23 mouse cellular contexts compared by ENCODE assay signal in genomic region chr17:13721372-13721771, GRCm38 (mm10). TPM values are rescaled to one million over a fixed set of nuclear protein-coding genes. Genes with fewer than 3 reads are reported as not detected.
DNase-seq lines count a peak whose midpoint lies in the region; ATAC-seq and TF ChIP-seq lines count a peak whose summit lies in the region.
"Had no signal": no experiment of that assay in that cellular context is flagged by ENCODE, and none has a peak within 500 bp of the region (broad histone marks: within the 10 kb centered on the region; RNA-seq: fewer than 3 reads in every experiment).

No protein-coding gene starts in this region.

- no peak overlapping the region for H3K4me2 ChIP-seq in midbrain, embryonic 13.5 days (replicated peaks)
- H3K4me2 ChIP-seq: embryonic facial prominence, embryonic 13.5 days; forebrain, embryonic 12.5 days; hindbrain, embryonic 14.5 days had no signal

- no peaks in the 10 kb centered on the region for H3K9me3 ChIP-seq in midbrain, embryonic 13.5 days
- H3K9me3 ChIP-seq in midbrain, embryonic 10.5 days (replicated peaks) = no peaks in the 10 kb centered on the region
- H3K9me3 ChIP-seq: embryonic facial prominence, embryonic 13.5 days; forebrain, embryonic 12.5 days; heart, embryonic 10.5 days had no signal

- 8% methylated on average over 2 of the region's 2 CpGs for WGBS in liver, adult 2 months
- WGBS in midbrain, embryonic 13.5 days = 90% methylated on average over 2 of the region's 2 CpGs
- WGBS in midbrain, embryonic 10.5 days = 85% methylated on average over 2 of the region's 2 CpGs

- H3K4me3 ChIP-seq in liver, adult 2 months (ENCODE audit: insufficient read depth, low read depth, low read length) = no peak overlapping the region
- H3K4me3 ChIP-seq in midbrain, embryonic 13.5 days (replicated peaks) = no peak overlapping the region
- H3K4me3 ChIP-seq in midbrain, embryonic 10.5 days = no peak overlapping the region
- H3K4me3 ChIP-seq: embryonic facial prominence, embryonic 13.5 days; forebrain, embryonic 12.5 days; heart, embryonic 10.5 days had no signal

- no peaks in the 10 kb centered on the region for H3K27me3 ChIP-seq in liver, adult 2 months (ENCODE audit: control insufficient read depth, insufficient read depth, low read length)
- H3K27me3 ChIP-seq in midbrain, embryonic 13.5 days = no peaks in the 10 kb centered on the region
- no peaks in the 10 kb centered on the region for H3K27me3 ChIP-seq in midbrain, embryonic 10.5 days (ENCODE audit: low read depth, poor library complexity, severe bottlenecking)
- H3K27me3 ChIP-seq: forebrain, embryonic 12.5 days had no signal

- H3K27ac ChIP-seq in liver, adult 2 months (replicated peaks; ENCODE audit: insufficient read depth, low read depth, low read length) = no peak overlapping the region
- 0 out of 2 replicates have a peak overlapping the region, but pooled peaks have one; percentile 71 for H3K27ac ChIP-seq in midbrain, embryonic 13.5 days
- no peak overlapping the region for H3K27ac ChIP-seq in midbrain, embryonic 10.5 days (replicated peaks)
- H3K27ac ChIP-seq: embryonic facial prominence, embryonic 13.5 days; heart, embryonic 10.5 days; hindbrain, embryonic 14.5 days had no signal

- no peaks in the 10 kb centered on the region for H3K79me2 ChIP-seq in liver, adult 2 months (ENCODE audit: control insufficient read depth, insufficient read depth, low read length)

- H3K4me1 ChIP-seq in liver, adult 2 months (ENCODE audit: control insufficient read depth, insufficient read depth, low read length) = peaks cover 9% of the 10 kb centered on the region
- peaks cover 31% of the 10 kb centered on the region for H3K4me1 ChIP-seq in midbrain, embryonic 13.5 days (replicated peaks)
- peaks cover 18% of the 10 kb centered on the region; the same call in 1 of the 2 replicates for H3K4me1 ChIP-seq in midbrain, embryonic 10.5 days

- no peaks in the 10 kb centered on the region for H3K36me3 ChIP-seq in liver, adult 2 months (ENCODE audit: control insufficient read depth, insufficient read depth, low read length)
- H3K36me3 ChIP-seq in midbrain, embryonic 13.5 days = no peaks in the 10 kb centered on the region
- no peaks in the 10 kb centered on the region for H3K36me3 ChIP-seq in midbrain, embryonic 10.5 days
- H3K36me3 ChIP-seq: embryonic facial prominence, embryonic 13.5 days; forebrain, embryonic 12.5 days; G1E; heart, embryonic 10.5 days had no signal

- ATAC-seq in midbrain, embryonic 13.5 days = no peak
- ATAC-seq: CD4-positive, CD25-positive, alpha-beta regulatory T cell, adult 4 months; forebrain, embryonic 16.5 days had no signal

- no peak overlapping the region for H3K9ac ChIP-seq in liver, adult 2 months (ENCODE audit: low read depth, low read length)
- no peak overlapping the region for H3K9ac ChIP-seq in midbrain, embryonic 13.5 days (replicated peaks)
- H3K9ac ChIP-seq: embryonic facial prominence, embryonic 13.5 days; forebrain, embryonic 12.5 days; hindbrain, embryonic 14.5 days had no signal

- no peak for TF ChIP-seq CTCF in liver, adult 2 months (IDR thresholded peaks at IDR 0.05; ENCODE audit: low read depth, low read length)

- TF ChIP-seq POLR2A in liver, adult 2 months (IDR thresholded peaks at IDR 0.05; ENCODE audit: extremely low read depth, insufficient read depth, low read length) = no peak

- peak; percentile 83 to 85 for DNase-seq in adrenal gland, adult (ENCODE audit: inconsistent age in 2 of 2, low spot score in 1 of 2)
- DNase-seq in adrenal gland, postnatal 25 days = no peak
- DNase-seq in liver, adult 2 months (ENCODE audit: extremely low read depth, low read depth, low spot score) = peak; percentile 77
- DNase-seq in liver = no peak
- no peak for DNase-seq in midbrain, embryonic 10.5 days (ENCODE audit: low spot score)
- DNase-seq in adrenal gland, postnatal 14 days = peak; percentile 54
- no peak for DNase-seq in layer of hippocampus, adult 8-10 months (ENCODE audit: low spot score in 2 of 2)
- DNase-seq: B cell, adult 2 months; cerebellum, adult 11-12 months; cerebellum, adult 9-10 months; cerebellum, postnatal 25 days; gastrocnemius, postnatal 10 days; heart, adult 18-20 months; heart, postnatal 10 days; heart, postnatal 4 days had no signal

RNA-seq across cellular contexts. Expression of gene Afdn, which starts 39.0 kb away (rescaled TPM):
- total RNA-seq in adrenal gland, postnatal 25 days (2021) = 81.1 and 93.8 TPM in 2 replicates
- total RNA-seq in liver, adult 2 months (2014; rRNA removed) = 40.9 and 41.3 TPM in 2 replicates
- 13.4 and 15.9 TPM in 2 replicates for polyA plus RNA-seq in liver, adult 2 months (2012; rRNA removed)
- polyA plus RNA-seq in midbrain, embryonic 13.5 days (2015; fragmentation: Nextera tagmentation; extraction: Ambion mirVana) = 158 and 165 TPM in 2 replicates
- polyA plus RNA-seq in midbrain, embryonic 10.5 days (2016; fragmentation: Nextera tagmentation; extraction: Ambion mirVana) = 72.1 and 73.1 TPM in 2 replicates
- 121 and 133 TPM in 2 replicates for total RNA-seq in adrenal gland, postnatal 14 days (2021)
- total RNA-seq in layer of hippocampus, adult 8-10 months (2022) = 100 to 1,000 TPM; 105 to 120 (median 113) TPM

RNA-seq across cellular contexts. Expression of gene Tcte2, which starts 40.3 kb away (rescaled TPM):
- 5.3 and 6.0 TPM in 2 replicates for total RNA-seq in adrenal gland, postnatal 25 days (2021)
- total RNA-seq in liver, adult 2 months (2014; rRNA removed) = 1.5 and 1.7 TPM in 2 replicates
- polyA plus RNA-seq in liver, adult 2 months (2012; rRNA removed) = 0.94 and 1.1 TPM in 2 replicates
- polyA plus RNA-seq in midbrain, embryonic 13.5 days (2015; fragmentation: Nextera tagmentation; extraction: Ambion mirVana) = 16.3 and 20.6 TPM in 2 replicates
- 5.6 and 6.1 TPM in 2 replicates for polyA plus RNA-seq in midbrain, embryonic 10.5 days (2016; fragmentation: Nextera tagmentation; extraction: Ambion mirVana)
- 2.5 and 3.3 TPM in 2 replicates for total RNA-seq in adrenal gland, postnatal 14 days (2021)
- total RNA-seq in layer of hippocampus, adult 8-10 months (2022) = 10 to 100 TPM; 18.3 to 21.9 (median 19.9) TPM
- polyA plus RNA-seq: CD4-positive, CD25-positive, alpha-beta regulatory T cell, adult 4 months; G1E had no signal

Comparison
In these comparisons a context has a peak if more than half of its experiments do, and no peak if none do; other contexts are left out.
1. DNase-seq: peak in adrenal gland, adult (2 of 2), liver, adult 2 months (single experiment) and adrenal gland, postnatal 14 days (single experiment); none in adrenal gland, postnatal 25 days (single experiment), liver (single experiment), midbrain, embryonic 10.5 days (single experiment) and layer of hippocampus, adult 8-10 months (0 of 2).